In the genomic region with DNA sequence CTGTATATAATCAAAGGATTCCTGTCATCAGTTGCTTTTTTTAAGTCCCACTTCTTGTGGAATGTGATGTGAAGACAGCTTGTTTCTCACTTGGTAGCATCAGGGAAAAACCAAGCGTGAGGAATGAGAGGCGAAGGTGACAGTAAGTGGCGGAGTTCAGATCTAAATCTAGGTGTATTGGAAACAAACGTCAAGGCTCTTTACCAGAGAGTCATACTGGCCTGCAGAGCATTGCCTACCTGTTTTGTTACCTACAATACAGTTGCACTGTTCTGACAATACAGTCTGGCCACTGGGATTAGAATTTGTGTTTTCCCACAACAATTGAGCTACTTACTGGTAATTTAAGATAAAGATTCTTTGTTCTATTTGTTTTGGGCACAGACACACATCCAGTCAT, we compare ENCODE assay signal across 14 mouse cellular contexts.
"Had no signal": no experiment of that assay in that cellular context is flagged by ENCODE, and none has a peak within 500 bp of the region (broad histone marks: within the 10 kb centered on the region; RNA-seq: fewer than 3 reads in every experiment).

No protein-coding gene starts in this region.

- H3K27me3 ChIP-seq: neural tube, embryonic 13.5 days; neural tube, embryonic 15.5 days; stomach, embryonic 15.5 days had no signal

- H3K4me1 ChIP-seq: stomach, embryonic 15.5 days had no signal

- H3K9ac ChIP-seq: neural tube, embryonic 13.5 days; neural tube, embryonic 15.5 days; stomach, embryonic 15.5 days had no signal

- DNase-seq: retina, postnatal 1 day; right cerebral cortex, adult 18-20 months; right cerebral cortex, postnatal 14 days; right cerebral cortex, postnatal 25 days; right cerebral cortex, postnatal 4 days; spleen, adult 18-20 months; thymus, adult 18-20 months; thymus, adult 2 months; thymus, postnatal 36 days; thymus, postnatal 4 days had no signal

- H3K9me3 ChIP-seq: neural tube, embryonic 13.5 days; neural tube, embryonic 15.5 days; stomach, embryonic 15.5 days had no signal

- H3K27ac ChIP-seq: neural tube, embryonic 15.5 days; stomach, embryonic 15.5 days; stomach, postnatal 0 days had no signal

- H3K4me2 ChIP-seq: neural tube, embryonic 13.5 days; neural tube, embryonic 15.5 days; stomach, embryonic 15.5 days had no signal

- H3K4me3 ChIP-seq: neural tube, embryonic 13.5 days; neural tube, embryonic 15.5 days; stomach, embryonic 15.5 days had no signal

- H3K36me3 ChIP-seq: neural tube, embryonic 13.5 days; neural tube, embryonic 15.5 days; stomach, embryonic 15.5 days had no signal
